In genomic region chr1:73826243-73826930, GRCm38 (mm10) we compare ENCODE assay signal across 8 mouse cellular contexts.
DNase-seq lines count a peak whose midpoint lies in the region; ATAC-seq and TF ChIP-seq lines count a peak whose summit lies in the region.

No protein-coding gene starts in this region.

- H3K36me3 ChIP-seq in intestine, embryonic 16.5 days (ENCODE audit: control insufficient read depth, insufficient read depth, low read length), result no peaks in the 10 kb centered on the region
- H3K36me3 ChIP-seq in midbrain, embryonic 13.5 days, result no peaks in the 10 kb centered on the region
- no peaks in the 10 kb centered on the region for H3K36me3 ChIP-seq in spleen, adult 2 months (ENCODE audit: control insufficient read depth, insufficient read depth, low read length)

- no peak overlapping the region; the same call in 1 of the 2 replicates for H3K9ac ChIP-seq in intestine, embryonic 16.5 days (ENCODE audit: low read depth, low read length)
- 0 out of 2 replicates have a peak overlapping the region, but pooled peaks have one; percentile 10 for H3K9ac ChIP-seq in midbrain, embryonic 13.5 days (replicated peaks)

- H3K9me3 ChIP-seq in intestine, embryonic 16.5 days (ENCODE audit: control insufficient read depth, low read length), result no peaks in the 10 kb centered on the region
- no peaks in the 10 kb centered on the region for H3K9me3 ChIP-seq in midbrain, embryonic 13.5 days

- no peak for TF ChIP-seq POLR2A in spleen, adult 2 months (IDR thresholded peaks at IDR 0.05; ENCODE audit: low read depth, low read length)

- intact Hi-C loops in left cerebral cortex, postnatal 14 days (cut with DNase I), result loop anchor here (2.0 to 10.0 kb wide), 4 partner anchors 209 to 1109 kb away; no protein-coding TSS in a partner anchor

- H3K4me2 ChIP-seq in intestine, embryonic 16.5 days (ENCODE audit: low read depth, low read length), result no peak overlapping the region
- peak overlapping the region; percentile 25; the same call in 1 of the 2 replicates for H3K4me2 ChIP-seq in midbrain, embryonic 13.5 days (replicated peaks)

- WGBS in intestine, embryonic 16.5 days, result 40% methylated on average over 15 of the region's 15 CpGs
- WGBS in midbrain, embryonic 13.5 days, result 35% methylated on average over 15 of the region's 15 CpGs
- 49% methylated on average over 15 of the region's 15 CpGs for WGBS in spleen, adult 2 months

- peaks cover 6% of the 10 kb centered on the region; the same call in 1 of the 2 replicates for H3K4me1 ChIP-seq in intestine, embryonic 16.5 days (ENCODE audit: control insufficient read depth, insufficient read depth, low read length)
- H3K4me1 ChIP-seq in midbrain, embryonic 13.5 days (replicated peaks), result peaks cover 17% of the 10 kb centered on the region
- peaks cover 3% of the 10 kb centered on the region; the same call in 1 of the 2 replicates for H3K4me1 ChIP-seq in spleen, adult 2 months (ENCODE audit: control insufficient read depth, insufficient read depth, insufficient read length)

- H3K4me3 ChIP-seq in intestine, embryonic 16.5 days (ENCODE audit: low read length), result no peak overlapping the region
- no peak overlapping the region for H3K4me3 ChIP-seq in midbrain, embryonic 13.5 days (replicated peaks)
- H3K4me3 ChIP-seq in spleen, adult 2 months (ENCODE audit: extremely low read depth, insufficient read depth, insufficient read length), result no peak overlapping the region

- DNase-seq in monocyte, adult 2 months (ENCODE audit: low read depth in 1 of 2, low spot score in 2 of 2), result peak; percentile 5 to 25
- DNase-seq in embryo, embryonic 9.5 days (ENCODE audit: extremely low spot score), result peak; percentile 87
- peak; percentile 83 for DNase-seq in gastrocnemius, postnatal 4 days (ENCODE audit: low spot score in 2 of 2)
- peak; percentile 87 to 93 for DNase-seq in left cerebral cortex, postnatal 14 days (ENCODE audit: low spot score in 2 of 2)
- DNase-seq in spleen, adult 2 months (ENCODE audit: low read depth in 1 of 2, low spot score in 2 of 2), result peak; percentile 14 to 76

- H3K27me3 ChIP-seq in intestine, embryonic 16.5 days (replicated peaks; ENCODE audit: control insufficient read depth, insufficient read depth, low read length), result no peaks in the 10 kb centered on the region
- H3K27me3 ChIP-seq in midbrain, embryonic 13.5 days, result peaks cover 4% of the 10 kb centered on the region; the same call in 1 of the 2 replicates
- H3K27me3 ChIP-seq in spleen, adult 2 months (ENCODE audit: control insufficient read depth, insufficient read depth, low read length), result no peaks in the 10 kb centered on the region

- peak; percentile 87; the same call in 1 of the 2 replicates for TF ChIP-seq CTCF in spleen, adult 2 months (IDR thresholded peaks at IDR 0.05; ENCODE audit: extremely low read depth, insufficient read depth, insufficient read length, insufficient replicate concordance)

- no peak for ATAC-seq in monocyte, adult 5-6 weeks (replicated peaks; ENCODE audit: insufficient number of reproducible peaks, low FRiP score, low TSS enrichment, poor library complexity, severe bottlenecking)
- ATAC-seq in intestine, embryonic 16.5 days, result peak; percentile 75; the same call in 1 of the 2 replicates
- ATAC-seq in midbrain, embryonic 13.5 days, result peak; percentile 88

- H3K27ac ChIP-seq in intestine, embryonic 16.5 days (ENCODE audit: low read length), result no peak overlapping the region
- H3K27ac ChIP-seq in midbrain, embryonic 13.5 days, result peak overlapping the region; percentile 46; the same call in 1 of the 2 replicates
- H3K27ac ChIP-seq in spleen, adult 2 months (ENCODE audit: insufficient read depth, low read length), result no peak overlapping the region

Comparison
In these comparisons a context has a peak if more than half of its experiments do, and no peak if none do; other contexts are left out.
1. DNase-seq: peak in every context shown above with its lines; median percentile 90 in left cerebral cortex, postnatal 14 days; 87 in embryo, embryonic 9.5 days; 83 in gastrocnemius, postnatal 4 days; 45 in spleen, adult 2 months; 15 in monocyte, adult 2 months.